Mouse (Mus musculus) megakaryocyte progenitor cell, adult 5-6 weeks (primary cell): ENCODE measurements around the gene Cd300ld5. TPM values are rescaled to one million over a fixed set of nuclear protein-coding genes. Genes with fewer than 3 reads are reported as not detected.
"Not testable (repeated sequence)": the region's sequence is repeated elsewhere in the genome, so short reads cannot be mapped to it uniquely, and the experiment has no call there.

Experiments
- ATAC-seq: replicated peaks from 2 replicates; pipeline ENCODE4 v1.8.0; 2016; ENCODE audit warnings: mild to moderate bottlenecking, moderate TSS enrichment, inconsistent platforms; ENCODE audit not compliant: poor library complexity
- total RNA-seq, 2 experiments: library from RNA; stranded (forward) in 1 of 2; stranded (reverse) in 1 of 2; fragments of 157-497, 149-512 nt in 1 of 2; fragments of 200-1000 nt in 1 of 2; gene quantifications; 2 replicates each; pipeline versions ENCODE4 v1.2.3 to v1.2.4; 2015 to 2017

Gene Cd300ld5
- total RNA-seq, 2 experiments from 2014 or later = not detected

DNA sequence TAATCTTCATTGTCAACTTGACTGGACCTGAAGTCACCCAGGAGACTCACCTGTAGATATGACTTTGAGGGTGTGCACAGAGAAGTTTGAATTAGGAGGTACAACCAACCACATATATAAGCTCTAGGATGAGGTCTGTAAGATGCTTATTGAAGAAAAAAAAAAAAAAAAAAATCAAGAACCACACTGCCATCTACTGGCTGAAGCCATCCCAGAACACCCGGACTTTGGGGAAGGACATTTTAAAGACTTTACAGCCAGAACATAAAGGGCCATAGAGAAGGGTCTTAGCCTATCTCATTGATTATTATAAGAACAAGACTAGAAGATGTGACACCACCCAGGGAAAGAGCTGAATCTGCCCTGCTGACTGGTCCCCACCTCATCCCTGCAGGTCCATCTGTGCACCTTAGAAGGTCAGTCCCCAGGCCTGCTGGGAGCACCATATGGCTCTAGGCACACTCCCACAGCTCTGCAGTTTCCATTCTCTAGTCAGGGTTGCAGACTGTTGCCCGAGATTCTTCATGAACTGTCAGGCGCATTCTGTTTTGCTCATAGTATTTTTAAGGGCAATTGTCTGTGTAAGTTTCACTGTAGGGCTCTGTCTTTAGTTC is 11.8 kb upstream of the Cd300ld5 start:
- peak; percentile 46; the same call in 1 of the 2 replicates for ATAC-seq

DNA sequence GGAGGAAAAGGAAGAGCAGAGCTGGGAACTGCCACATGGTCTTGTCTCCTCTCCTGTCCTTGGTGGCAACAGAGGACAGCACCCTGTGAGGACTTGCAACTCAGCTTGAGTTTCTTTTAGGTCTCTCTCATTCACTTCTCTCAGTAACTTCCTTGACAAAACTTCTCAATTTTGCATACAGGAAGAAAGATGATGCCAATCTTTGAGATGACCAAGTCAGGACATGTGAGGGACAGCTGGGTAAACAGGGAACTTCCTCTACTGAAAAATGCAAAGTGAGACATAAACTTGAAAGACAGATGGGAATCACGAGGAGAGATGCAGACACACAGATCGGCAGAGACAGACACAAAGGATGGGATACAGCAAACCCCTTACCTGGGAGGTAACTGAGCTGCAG is 10.7 kb upstream of the Cd300ld5 start, which contains the start of gene Cd300ld3:
Gene Cd300ld3, minus strand, starts transcription at position 151 of the 400 bp plus-strand sequence.
- ATAC-seq = no peak

DNA sequence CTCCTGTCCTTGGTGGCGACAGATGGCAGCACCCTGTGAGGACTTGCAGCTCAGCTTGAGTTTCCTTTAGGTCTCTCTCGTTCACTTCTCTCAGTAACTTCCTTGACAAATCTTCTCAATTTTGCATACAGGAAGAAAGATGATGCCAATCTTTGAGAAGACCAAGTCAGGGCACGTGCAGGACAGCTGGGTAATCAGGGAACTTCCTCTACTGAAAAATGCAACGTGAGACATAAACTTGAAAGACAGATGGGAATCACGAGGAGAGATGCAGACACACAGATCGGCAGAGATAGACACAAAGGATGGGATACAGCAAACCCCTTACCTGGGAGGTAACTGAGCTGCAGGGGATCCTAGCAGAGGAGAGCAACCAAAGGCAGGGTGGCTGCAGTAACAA is 10.7 kb downstream of the Cd300ld5 start, which contains the start of gene Cd300ld4:
Gene Cd300ld4, minus strand, starts transcription at position 101 of the 400 bp plus-strand sequence.
- not testable (repeated sequence) for ATAC-seq

DNA sequence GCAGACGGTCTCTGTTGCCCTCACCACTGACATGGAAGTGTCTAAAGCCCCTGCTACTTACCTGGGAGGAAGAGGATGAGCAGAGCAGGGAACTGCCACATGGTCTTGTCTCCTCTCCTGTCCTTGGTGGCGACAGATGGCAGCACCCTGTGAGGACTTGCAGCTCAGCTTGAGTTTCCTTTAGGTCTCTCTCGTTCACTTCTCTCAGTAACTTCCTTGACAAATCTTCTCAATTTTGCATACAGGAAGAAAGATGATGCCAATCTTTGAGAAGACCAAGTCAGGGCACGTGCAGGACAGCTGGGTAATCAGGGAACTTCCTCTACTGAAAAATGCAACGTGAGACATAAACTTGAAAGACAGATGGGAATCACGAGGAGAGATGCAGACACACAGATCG is 21.5 kb downstream of the Cd300ld5 start, which contains the start of gene Cd300ld2:
Gene Cd300ld2, minus strand, starts transcription at position 101 of the 400 bp plus-strand sequence.
- ATAC-seq = not testable (repeated sequence)

DNA sequence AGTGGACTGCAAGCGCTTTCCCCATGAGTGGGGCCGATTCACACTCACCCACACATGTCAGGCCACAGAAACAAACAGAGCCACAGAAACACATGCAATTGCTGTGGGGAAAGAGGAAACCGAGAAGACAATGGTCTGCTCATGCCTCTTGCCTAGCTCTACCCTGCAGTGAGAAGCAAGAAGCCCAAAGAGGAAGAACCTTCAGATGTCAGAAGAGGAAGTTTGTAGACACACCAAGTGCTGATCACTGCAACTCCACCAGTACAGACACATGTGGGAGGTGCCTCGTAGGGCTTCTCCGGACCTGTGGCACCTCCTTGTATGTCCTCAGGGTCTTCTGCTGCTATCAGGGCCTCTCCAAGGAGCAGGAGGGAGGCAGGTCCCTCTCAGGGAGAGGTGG is 33.5 kb downstream of the Cd300ld5 start:
- peak; percentile 93 for ATAC-seq

DNA sequence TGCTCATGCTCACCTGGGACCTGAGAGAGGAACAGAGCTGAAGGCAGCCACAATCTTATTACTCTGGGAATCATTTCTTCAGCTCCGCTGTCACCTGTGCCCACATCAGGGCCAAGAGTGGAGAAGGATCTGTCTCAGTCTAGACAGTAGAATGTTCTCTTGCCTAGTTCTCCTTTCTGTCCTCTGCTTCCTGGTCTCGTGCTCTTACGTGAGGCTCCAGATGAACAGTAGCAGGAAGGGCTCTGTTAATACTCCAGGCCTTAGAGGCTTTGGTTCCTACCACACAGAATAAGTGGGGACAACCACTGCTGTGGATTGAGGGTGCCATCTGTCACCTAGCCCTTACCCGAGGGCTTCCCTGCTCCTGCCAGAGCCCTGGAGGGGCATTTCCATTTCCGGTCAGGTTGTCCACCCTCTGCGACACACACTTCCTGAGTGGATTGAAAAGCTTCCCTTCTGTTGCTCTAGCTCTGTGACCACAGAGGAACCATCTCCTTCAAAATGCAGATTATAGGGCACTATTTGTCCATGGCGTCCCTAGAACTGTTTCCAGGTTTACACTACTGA is 36.0 kb downstream of the Cd300ld5 start, which contains the start of gene Cd300c2:
Gene Cd300c2, minus strand, starts transcription at position 407 of the 567 bp plus-strand sequence.
- ATAC-seq = peak; percentile 54

DNA sequence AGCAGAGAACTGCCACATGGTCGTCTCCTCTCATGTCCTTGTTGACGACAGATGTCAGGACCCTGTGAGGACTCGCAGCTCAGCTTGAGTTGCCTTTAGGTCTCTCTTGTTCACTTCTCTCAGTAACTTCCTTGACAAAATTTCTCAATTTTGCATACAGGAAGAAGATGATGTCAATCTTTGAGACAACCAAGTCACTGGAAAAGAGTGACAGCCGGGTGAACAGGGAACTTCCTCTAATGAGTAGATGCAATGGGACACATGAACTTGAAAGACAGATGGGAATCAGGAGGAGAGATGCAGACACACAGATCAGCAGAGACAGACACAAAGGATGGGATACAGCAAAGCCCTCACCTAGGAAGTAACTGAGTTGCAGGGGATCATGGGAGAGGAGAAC is 47.8 kb downstream of the Cd300ld5 start, which contains the start of gene Cd300ld:
Gene Cd300ld, minus strand, starts transcription at position 130 of the 400 bp plus-strand sequence.
- ATAC-seq = peak; percentile 63

DNA sequence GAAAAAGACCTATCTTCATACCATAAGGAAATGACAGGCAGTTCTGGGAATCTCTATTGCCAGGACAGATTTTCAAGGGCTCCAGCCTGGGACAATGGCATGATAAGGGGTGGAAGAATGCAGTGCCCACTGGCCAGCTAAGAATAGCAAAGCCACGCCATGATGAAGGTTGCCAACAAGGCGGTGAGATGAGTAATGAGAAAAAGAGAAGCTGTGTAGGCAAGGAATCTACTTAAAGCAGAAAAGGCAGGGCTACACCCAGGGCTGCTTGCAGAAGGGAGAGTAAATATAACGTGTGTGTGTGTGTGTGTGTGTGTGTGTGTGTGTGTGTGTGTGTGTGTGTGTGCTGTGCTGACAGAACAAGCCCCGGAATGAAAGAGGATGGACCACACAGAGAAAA is 55.7 kb downstream of the Cd300ld5 start:
- ATAC-seq = no peak

Other genes starting within 250 kb of the Cd300ld5 start
- not detected in 2 replicates for gene Btbd17, start 241.8 kb downstream of the Cd300ld5 start, total RNA-seq (2015)
- gene Btbd17, start 241.8 kb downstream of the Cd300ld5 start, total RNA-seq (2017) = not detected in 2 replicates
- not detected in 2 replicates for gene Gpr142, start 238.8 kb downstream of the Cd300ld5 start, total RNA-seq (2015)
- gene Gpr142, start 238.8 kb downstream of the Cd300ld5 start, total RNA-seq (2017) = not detected in 2 replicates
- gene Gprc5c, start 186.6 kb downstream of the Cd300ld5 start, total RNA-seq (2015) = not detected in 2 replicates
- 0.67 TPM in 1 of 2 replicates, not detected in the other for gene Gprc5c, start 186.6 kb downstream of the Cd300ld5 start, total RNA-seq (2017)
- 7.7 and 8.9 TPM in 2 replicates for gene Cd300a, start 147.7 kb downstream of the Cd300ld5 start, total RNA-seq (2015)
- 14.2 and 29.7 TPM in 2 replicates for gene Cd300a, start 147.7 kb downstream of the Cd300ld5 start, total RNA-seq (2017)
- 18.8 and 25.5 TPM in 2 replicates for gene Cd300lb, start 103.4 kb downstream of the Cd300ld5 start, total RNA-seq (2015)
- gene Cd300lb, start 103.4 kb downstream of the Cd300ld5 start, total RNA-seq (2017) = 12.1 and 15.6 TPM in 2 replicates
- gene Cd300c, start 68.6 kb downstream of the Cd300ld5 start, total RNA-seq (2015) = 0.39 and 1.8 TPM in 2 replicates
- gene Cd300c, start 68.6 kb downstream of the Cd300ld5 start, total RNA-seq (2017) = not detected in 2 replicates
- gene Cd300ld, start 47.8 kb downstream of the Cd300ld5 start, total RNA-seq (2015) = 1.1 and 1.3 TPM in 2 replicates
- 0.51 and 0.67 TPM in 2 replicates for gene Cd300ld, start 47.8 kb downstream of the Cd300ld5 start, total RNA-seq (2017)
- 2.5 and 3.8 TPM in 2 replicates for gene Cd300c2, start 35.9 kb downstream of the Cd300ld5 start, total RNA-seq (2015)
- gene Cd300c2, start 35.9 kb downstream of the Cd300ld5 start, total RNA-seq (2017) = 1.00 and 2.0 TPM in 2 replicates
- 0.54 and 0.72 TPM in 2 replicates for gene Cd300ld2, start 21.6 kb downstream of the Cd300ld5 start, total RNA-seq (2015)
- gene Cd300ld2, start 21.6 kb downstream of the Cd300ld5 start, total RNA-seq (2017) = not detected in 2 replicates
- gene Cd300ld4, start 10.8 kb downstream of the Cd300ld5 start, total RNA-seq (2015) = 0.22 TPM in 1 of 2 replicates, not detected in the other
- not detected in 2 replicates for gene Cd300ld4, start 10.8 kb downstream of the Cd300ld5 start, total RNA-seq (2017)
- gene Cd300ld3, start 10.6 kb upstream of the Cd300ld5 start, total RNA-seq (2015) = 0.22 and 0.47 TPM in 2 replicates
- gene Cd300ld3, start 10.6 kb upstream of the Cd300ld5 start, total RNA-seq (2017) = 0.78 TPM in 1 of 2 replicates, not detected in the other
- 0.17 and 0.42 TPM in 2 replicates for gene Cd300e, start 24.4 kb upstream of the Cd300ld5 start, total RNA-seq (2015)
- 0.10 and 0.25 TPM in 2 replicates for gene Cd300e, start 24.4 kb upstream of the Cd300ld5 start, total RNA-seq (2017)
- 4.6 and 9.6 TPM in 2 replicates for gene Rab37, start 53.7 kb upstream of the Cd300ld5 start, total RNA-seq (2015)
- 8.5 and 13.9 TPM in 2 replicates for gene Rab37, start 53.7 kb upstream of the Cd300ld5 start, total RNA-seq (2017)
- gene Cd300lf, start 96.2 kb upstream of the Cd300ld5 start, total RNA-seq (2015) = 2.1 and 2.3 TPM in 2 replicates
- 1.6 and 1.8 TPM in 2 replicates for gene Cd300lf, start 96.2 kb upstream of the Cd300ld5 start, total RNA-seq (2017)
- gene Slc9a3r1, start 125.6 kb upstream of the Cd300ld5 start, total RNA-seq (2015) = 51.4 TPM in 2 replicates
- 44.7 and 49.4 TPM in 2 replicates for gene Slc9a3r1, start 125.6 kb upstream of the Cd300ld5 start, total RNA-seq (2017)
- gene Tmem104, start 149.7 kb upstream of the Cd300ld5 start, total RNA-seq (2015) = 7.8 and 8.3 TPM in 2 replicates
- gene Tmem104, start 149.7 kb upstream of the Cd300ld5 start, total RNA-seq (2017) = 2.4 and 8.2 TPM in 2 replicates
- gene Nat9, start 150.1 kb upstream of the Cd300ld5 start, total RNA-seq (2015) = 17.4 and 17.8 TPM in 2 replicates
- gene Nat9, start 150.1 kb upstream of the Cd300ld5 start, total RNA-seq (2017) = 20.2 and 25.5 TPM in 2 replicates
- not detected in 2 replicates for gene Grin2c, start 229.5 kb upstream of the Cd300ld5 start, total RNA-seq (2015)
- not detected in 2 replicates for gene Grin2c, start 229.5 kb upstream of the Cd300ld5 start, total RNA-seq (2017)
- 9.1 and 9.8 TPM in 2 replicates for gene Fdxr, start 239.3 kb upstream of the Cd300ld5 start, total RNA-seq (2015)
- gene Fdxr, start 239.3 kb upstream of the Cd300ld5 start, total RNA-seq (2017) = 14.2 and 19.1 TPM in 2 replicates